Comparison of ENCODE assay signal across 8 mouse cellular contexts in genomic region chr15:102721016-102721898, GRCm38 (mm10). TPM values are rescaled to one million over a fixed set of nuclear protein-coding genes. Genes with fewer than 3 reads are reported as not detected.
DNase-seq lines count a peak whose midpoint lies in the region; ATAC-seq lines count a peak whose summit lies in the region.

No protein-coding gene starts in this region.

- WGBS in embryonic facial prominence, embryonic 14.5 days = 9% methylated on average over 14 of the region's 14 CpGs
- WGBS in limb, embryonic 10.5 days = 21% methylated on average over 14 of the region's 14 CpGs
- WGBS in neural tube, embryonic 13.5 days = 21% methylated on average over 14 of the region's 14 CpGs

- H3K9me3 ChIP-seq in embryonic facial prominence, embryonic 14.5 days (ENCODE audit: control insufficient read depth, low read length) = no peaks in the 10 kb centered on the region
- H3K9me3 ChIP-seq in limb, embryonic 10.5 days (replicated peaks) = no peaks in the 10 kb centered on the region
- H3K9me3 ChIP-seq in neural tube, embryonic 13.5 days = no peaks in the 10 kb centered on the region

- peaks cover 13% of the 10 kb centered on the region for H3K4me1 ChIP-seq in embryonic facial prominence, embryonic 14.5 days (ENCODE audit: control insufficient read depth, insufficient read depth, low read length)
- peaks cover 16% of the 10 kb centered on the region for H3K4me1 ChIP-seq in limb, embryonic 10.5 days
- peaks cover 26% of the 10 kb centered on the region for H3K4me1 ChIP-seq in neural tube, embryonic 13.5 days (replicated peaks)

- peak overlapping the region; percentile 80 for H3K4me3 ChIP-seq in embryonic facial prominence, embryonic 14.5 days (ENCODE audit: low read depth, low read length)
- H3K4me3 ChIP-seq in limb, embryonic 10.5 days = peak overlapping the region; percentile 72
- peak overlapping the region; percentile 72 for H3K4me3 ChIP-seq in neural tube, embryonic 13.5 days

- peak overlapping the region; percentile 30 for H3K27ac ChIP-seq in embryonic facial prominence, embryonic 14.5 days (replicated peaks; ENCODE audit: low read depth, low read length)
- peak overlapping the region; percentile 78 for H3K27ac ChIP-seq in limb, embryonic 10.5 days
- H3K27ac ChIP-seq in neural tube, embryonic 13.5 days (replicated peaks) = no peak overlapping the region

- intact Hi-C loops in left cerebral cortex, postnatal 36 days (cut with DNase I) = no loop called here

- no peaks in the 10 kb centered on the region for H3K27me3 ChIP-seq in embryonic facial prominence, embryonic 14.5 days (replicated peaks; ENCODE audit: control insufficient read depth, insufficient read depth, low read length)
- no peaks in the 10 kb centered on the region for H3K27me3 ChIP-seq in limb, embryonic 10.5 days (ENCODE audit: low read depth, poor library complexity, severe bottlenecking)
- no peaks in the 10 kb centered on the region for H3K27me3 ChIP-seq in neural tube, embryonic 13.5 days

- peak overlapping the region; percentile 78 for H3K9ac ChIP-seq in embryonic facial prominence, embryonic 14.5 days (ENCODE audit: low read depth, low read length)
- H3K9ac ChIP-seq in neural tube, embryonic 13.5 days = peak overlapping the region; percentile 76

- H3K4me2 ChIP-seq in embryonic facial prominence, embryonic 14.5 days (ENCODE audit: low read depth, low read length) = peak overlapping the region; percentile 72
- H3K4me2 ChIP-seq in neural tube, embryonic 13.5 days = peak overlapping the region; percentile 78

- peak; percentile 12; the same call in 1 of the 2 replicates for ATAC-seq in embryonic facial prominence, embryonic 14.5 days (ENCODE audit: low read depth)
- peak; percentile 44 for ATAC-seq in neural tube, embryonic 13.5 days (ENCODE audit: low read depth)

- peaks cover 30% of the 10 kb centered on the region for H3K36me3 ChIP-seq in embryonic facial prominence, embryonic 14.5 days (ENCODE audit: control insufficient read depth, insufficient read depth, low read length)
- peaks cover 17% of the 10 kb centered on the region for H3K36me3 ChIP-seq in limb, embryonic 10.5 days
- peaks cover 32% of the 10 kb centered on the region for H3K36me3 ChIP-seq in neural tube, embryonic 13.5 days

- peak; percentile 21 to 34 for DNase-seq in spleen, postnatal 36 days (ENCODE audit: low spot score in 2 of 2)
- no peak for DNase-seq in spleen, adult 18-20 months
- DNase-seq in embryonic facial prominence, embryonic 14.5 days (ENCODE audit: low spot score) = peak; percentile 26
- DNase-seq in limb, embryonic 10.5 days (ENCODE audit: low spot score) = no peak
- DNase-seq in left cerebral cortex, postnatal 36 days (ENCODE audit: low spot score in 2 of 2) = no peak
- no peak for DNase-seq in spleen, adult 12 weeks (ENCODE audit: low spot score)
- no peak for DNase-seq in urinary bladder, postnatal 4 days (ENCODE audit: low spot score in 2 of 2)

RNA-seq across cellular contexts. Expression of gene Calcoco1, which starts 0.7 kb away (rescaled TPM):
- polyA plus RNA-seq in embryonic facial prominence, embryonic 14.5 days (2014; fragmentation: Nextera tagmentation; extraction: Ambion mirVana) = 51.1 and 51.9 TPM in 2 replicates
- 26.3 and 33.5 TPM in 2 replicates for polyA plus RNA-seq in limb, embryonic 10.5 days (2016; fragmentation: Nextera tagmentation; extraction: Ambion mirVana)
- 35.7 and 41.9 TPM in 2 replicates for polyA plus RNA-seq in neural tube, embryonic 13.5 days (2015; fragmentation: Nextera tagmentation; extraction: Ambion mirVana)
- total RNA-seq in left cerebral cortex, postnatal 36 days (2021) = 10 to 100 TPM; 70.8 to 82.0 TPM

RNA-seq across cellular contexts. Expression of gene Atp5g2, which starts 49.1 kb away (rescaled TPM):
- 82.9 and 94.1 TPM in 2 replicates for polyA plus RNA-seq in embryonic facial prominence, embryonic 14.5 days (2014; fragmentation: Nextera tagmentation; extraction: Ambion mirVana)
- polyA plus RNA-seq in limb, embryonic 10.5 days (2016; fragmentation: Nextera tagmentation; extraction: Ambion mirVana) = 61.8 and 74.3 TPM in 2 replicates
- 45.9 and 48.1 TPM in 2 replicates for polyA plus RNA-seq in neural tube, embryonic 13.5 days (2015; fragmentation: Nextera tagmentation; extraction: Ambion mirVana)
- total RNA-seq in left cerebral cortex, postnatal 36 days (2021) = 10 to 100 TPM in 1 of 2 experiments, 1 to 10 TPM in 1; 8.8 to 11.0 TPM

Comparison
In these comparisons a context has a peak if more than half of its experiments do, and no peak if none do; other contexts are left out.
1. DNase-seq: peak in spleen, postnatal 36 days (2 of 2) and embryonic facial prominence, embryonic 14.5 days (single experiment); none in spleen, adult 18-20 months (0 of 2), limb, embryonic 10.5 days (single experiment), left cerebral cortex, postnatal 36 days (0 of 2), spleen, adult 12 weeks (single experiment) and urinary bladder, postnatal 4 days (0 of 2).
2. Peak in every context shown above with its lines, with median percentiles within 50 percentile points of each other: H3K4me3 ChIP-seq.